Mouse (Mus musculus): ENCODE measurements at regions not wholly inside any gene's neighbourhood (a gene's known extent, or its start where the extent isn't known, plus 50 kb on each side); places are given as distances from the start of the nearest gene placed in this dataset.

GRCm38 (mm10) chr2:74015146-74015545, 104.0 kb upstream of the Atp5g3 start:
- in situ Hi-C loops (cut with MboI; ENCODE audit: unreplicated experiment in 2 of 2) = no loop called here

- in situ Hi-C loops (cut with MboI; ENCODE audit: unreplicated experiment in 2 of 2) = no loop called here
Measured at GRCm38 (mm10) chr2:74014201-74014600, 103.1 kb upstream of the Atp5g3 start.

- in situ Hi-C loops (cut with MboI; ENCODE audit: unreplicated experiment in 2 of 2) = loop anchor here (5.0 to 10.0 kb wide), 2 partner anchors 411 to 414 kb away; partner anchors contain the start of gene Chrna1 (in 1 of the 2)
Measured at GRCm38 (mm10) chr2:73998531-73998930, 87.4 kb upstream of the Atp5g3 start.

DNA sequence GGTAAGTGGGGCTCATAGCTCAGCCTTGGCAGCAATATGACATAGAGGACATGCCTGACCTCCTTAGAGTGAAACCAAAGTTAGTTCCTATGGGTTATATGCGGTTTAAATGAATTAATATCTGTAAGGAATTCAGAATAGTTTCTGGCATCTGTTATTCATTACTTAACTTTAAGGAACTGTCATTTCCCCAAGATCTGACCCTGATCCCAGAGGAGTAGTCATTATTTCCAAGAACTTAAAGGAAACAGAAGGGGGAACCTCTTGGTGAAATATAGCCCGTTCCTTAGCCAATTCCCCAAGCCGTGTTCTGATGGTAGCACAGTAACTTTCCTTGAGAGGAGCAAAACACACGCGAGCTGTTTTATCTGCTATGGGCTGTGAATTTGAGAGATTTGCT, 85.9 kb upstream of the Atp5g3 start:
- in situ Hi-C loops (cut with MboI; ENCODE audit: unreplicated experiment in 2 of 2) = loop anchor here (5.0 to 10.0 kb wide), 2 partner anchors 410 to 412 kb away; partner anchors contain the start of gene Chrna1 (in 1 of the 2)

- in situ Hi-C loops (cut with MboI; ENCODE audit: unreplicated experiment in 2 of 2) = loop anchor here in 1 of 2 experiments (10.0 kb wide), 1 partner anchor 407 kb away; the partner anchor contains the start of gene Chrna1
Measured at GRCm38 (mm10) chr2:73991818-73992217, 80.7 kb upstream of the Atp5g3 start.

- in situ Hi-C loops (cut with MboI; ENCODE audit: unreplicated experiment in 2 of 2) = no loop called here
Measured at GRCm38 (mm10) chr2:73987441-73988105, 76.4 kb upstream of the Atp5g3 start.

- in situ Hi-C loops (cut with MboI; ENCODE audit: unreplicated experiment in 2 of 2) = no loop called here
Measured at GRCm38 (mm10) chr2:73985911-73986250, 74.8 kb upstream of the Atp5g3 start.

- in situ Hi-C loops (cut with MboI; ENCODE audit: unreplicated experiment in 2 of 2) = no loop called here
Measured at GRCm38 (mm10) chr2:73985238-73985910, 74.2 kb upstream of the Atp5g3 start.

GRCm38 (mm10) chr2:73983166-73983565, 72.0 kb upstream of the Atp5g3 start:
- in situ Hi-C loops (cut with MboI; ENCODE audit: unreplicated experiment in 2 of 2) = no loop called here

- in situ Hi-C loops (cut with MboI; ENCODE audit: unreplicated experiment in 2 of 2) = no loop called here
Measured at GRCm38 (mm10) chr2:73978072-73978471, 66.9 kb upstream of the Atp5g3 start.

DNA sequence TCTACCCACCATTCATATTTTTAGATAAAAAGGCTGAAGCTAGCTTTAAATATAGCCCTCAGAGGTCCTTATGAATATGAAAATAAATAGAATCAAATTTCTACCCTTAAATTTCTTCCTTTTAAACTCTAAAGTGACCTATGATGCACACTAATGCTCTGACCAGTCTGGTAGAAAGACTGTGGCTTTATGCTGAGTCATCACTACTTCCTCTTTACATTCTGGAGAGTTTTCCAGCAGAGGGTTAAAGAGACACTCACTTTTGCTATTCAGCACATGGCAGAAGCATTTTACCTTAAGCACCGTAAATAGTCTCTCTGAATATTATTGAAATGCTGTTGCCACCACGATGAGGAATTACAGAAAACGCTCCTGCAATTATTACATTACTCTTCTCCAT, 62.6 kb upstream of the Atp5g3 start:
- in situ Hi-C loops (cut with MboI; ENCODE audit: unreplicated experiment in 2 of 2) = no loop called here

- in situ Hi-C loops (cut with MboI; ENCODE audit: unreplicated experiment in 2 of 2) = no loop called here
Measured at GRCm38 (mm10) chr2:73967618-73968017, 56.5 kb upstream of the Atp5g3 start.

- in situ Hi-C loops (cut with MboI; ENCODE audit: unreplicated experiment in 2 of 2) = no loop called here
Measured at GRCm38 (mm10) chr2:73965595-73965994, 54.5 kb upstream of the Atp5g3 start.

Data from v-Abl transformed pro-B cells (cell line).